Mouse (Mus musculus) ES-E14 (cell line): Measurements from ENCODE around the gene Atp1a4.

ENCODE experiments used
- CHD2 ChIP-seq: IDR thresholded peaks from 2 replicates; pipeline ENCODE4 v1.6.1; 2014; ENCODE audit warnings: mild to moderate bottlenecking, low read depth, low read length, inconsistent platforms
- ZNF384 ChIP-seq: IDR thresholded peaks from 2 replicates; pipeline ENCODE4 v1.6.1; 2012; ENCODE audit warnings: low read depth, low read length, inconsistent platforms

GRCm38 (mm10) chr1:172305153-172305552, 46.9 kb upstream of the Atp1a4 start:
- no peak; the same call in 1 of the 2 replicates for TF ChIP-seq ZNF384
- no peak for TF ChIP-seq CHD2
